Mouse (Mus musculus) liver, postnatal 0 days (tissue): ENCODE measurements around the gene P4ha1. TPM values are rescaled to one million over a fixed set of nuclear protein-coding genes. Genes with fewer than 3 reads are reported as not detected.
A peak's percentile ranks its signal among the peaks of the same experiment; 100 is the strongest.

ENCODE experiments used
- ATAC-seq: fragments of 200-750 bp; cut with Nextera tagmentation; 2 replicates; pipeline ENCODE4 v1.8.0; 2017; ENCODE audit warnings: mild to moderate bottlenecking, moderate library complexity
- DNase-seq: peaks from one replicate; pipeline ENCODE4 v3.0.0-alpha.2; 2016
- H3K27ac ChIP-seq: fragments of 300-500 bp; sonication (generic); 2 replicates; pipeline ENCODE4 v1.5.1; 2014; ENCODE audit warnings: antibody characterized with exemption, moderate library complexity, mild to moderate bottlenecking, low read depth
- H3K27me3 ChIP-seq: fragments of 300-500 bp; sonication (generic); 2 replicates; pipeline ENCODE4 v1.6.1; 2014; ENCODE audit warnings: low read length, control low read depth, mixed read lengths; ENCODE audit not compliant: insufficient read depth
- H3K36me3 ChIP-seq: fragments of 300-500 bp; sonication (generic); replicated peaks from 2 replicates; pipeline ENCODE4 v1.6.1; 2014; ENCODE audit warnings: mild to moderate bottlenecking, control low read depth, low read length, moderate library complexity, mixed read lengths; ENCODE audit not compliant: insufficient read depth
- H3K4me1 ChIP-seq: fragments of 300-500 bp; sonication (generic); 2 replicates; pipeline ENCODE4 v1.6.1; 2014; ENCODE audit warnings: antibody characterized with exemption, mild to moderate bottlenecking, control low read depth; ENCODE audit not compliant: insufficient read depth
- H3K4me2 ChIP-seq: fragments of 300-500 bp; sonication (generic); 2 replicates; pipeline ENCODE4 v1.6.1; 2014; ENCODE audit warnings: low read depth, mild to moderate bottlenecking, low read length, moderate library complexity, mixed read lengths
- H3K4me3 ChIP-seq: fragments of 300-500 bp; sonication (generic); 2 replicates; pipeline ENCODE4 v1.5.1; 2014; ENCODE audit warnings: low read depth, low read length
- H3K9ac ChIP-seq: fragments of 300-500 bp; sonication (generic); replicated peaks from 2 replicates; pipeline ENCODE4 v1.6.1; 2014; ENCODE audit warnings: mild to moderate bottlenecking, moderate library complexity
- H3K9me3 ChIP-seq: fragments of 300-500 bp; sonication (generic); 2 replicates; pipeline ENCODE4 v1.6.1; 2016; ENCODE audit warnings: mild to moderate bottlenecking, control low read depth, low read length, mixed read lengths
- CTCF ChIP-seq: sonication (generic); IDR thresholded peaks from 2 replicates; pipeline ENCODE4 v1.5.1; 2016; ENCODE audit warnings: antibody characterized with exemption, low read depth
- EP300 ChIP-seq: IDR thresholded peaks from 2 replicates; pipeline ENCODE4 v1.6.1; 2016; ENCODE audit warnings: antibody characterized with exemption, low read depth, mild to moderate bottlenecking
- WGBS: fragments of 180-500 bp; shearing (Covaris S2); extraction: QIAGEN DNeasy Blood & Tissue Kit; methylation state at CpG from one replicate; pipeline ENCODE4 v1.1.7; 2014; ENCODE audit not compliant: insufficient replicate concordance; 5-methylcytosine and 5-hydroxymethylcytosine counted together
- polyA plus RNA-seq: library from polyadenylated mRNA; unstranded; fragments of >200 nt; fragmentation: Nextera tagmentation; extraction: Ambion mirVana; gene quantifications from 2 replicates; pipeline ENCODE4 v1.2.1, GENCODE M21; 2015

Gene P4ha1
- polyA plus RNA-seq, 1 experiment from 2014 or later, result 6.4 TPM

GRCm38 (mm10) chr10:59285530-59285929, 37.6 kb upstream of the P4ha1 start:
- no peak for ATAC-seq
- no peak overlapping the region for H3K27ac ChIP-seq
- DNase-seq, result no peak
- no peaks in the 10 kb centered on the region for H3K27me3 ChIP-seq
- no peak overlapping the region for H3K9ac ChIP-seq
- no peaks in the 10 kb centered on the region for H3K36me3 ChIP-seq
- no peak overlapping the region for H3K4me3 ChIP-seq
- no peak overlapping the region for H3K4me2 ChIP-seq
- TF ChIP-seq EP300 (no peak), CTCF (no peak)
- WGBS, result 77% methylated on average over 5 of the region's 5 CpGs
- H3K9me3 ChIP-seq, result no peaks in the 10 kb centered on the region
- no peaks in the 10 kb centered on the region for H3K4me1 ChIP-seq

GRCm38 (mm10) chr10:59287251-59287650, 35.8 kb upstream of the P4ha1 start:
- H3K27me3 ChIP-seq, result no peaks in the 10 kb centered on the region
- no peak overlapping the region for H3K27ac ChIP-seq
- no peak; the same call in 1 of the 2 replicates for ATAC-seq
- no peak for TF ChIP-seq CTCF
- TF ChIP-seq EP300, result no peak
- no peak overlapping the region for H3K4me3 ChIP-seq
- 0 out of 2 replicates have a peak overlapping the region, but pooled peaks have one; percentile 6 for H3K4me2 ChIP-seq
- H3K9me3 ChIP-seq, result no peaks in the 10 kb centered on the region
- H3K36me3 ChIP-seq, result no peaks in the 10 kb centered on the region
- no peaks in the 10 kb centered on the region for H3K4me1 ChIP-seq
- DNase-seq, result no peak
- WGBS, result 60% methylated on average over 2 of the region's 2 CpGs
- no peak overlapping the region for H3K9ac ChIP-seq

- H3K9me3 ChIP-seq, result no peaks in the 10 kb centered on the region
- TF ChIP-seq EP300, result no peak
- no peak for TF ChIP-seq CTCF
- no peaks in the 10 kb centered on the region for H3K36me3 ChIP-seq
- WGBS, result 48% methylated on average over 3 of the region's 3 CpGs
- DNase-seq, result no peak
- H3K27ac ChIP-seq, result no peak overlapping the region
- H3K9ac ChIP-seq, result no peak overlapping the region
- 0 out of 2 replicates have a peak overlapping the region, but pooled peaks have one; percentile 6 for H3K4me2 ChIP-seq
- no peaks in the 10 kb centered on the region for H3K4me1 ChIP-seq
- no peaks in the 10 kb centered on the region for H3K27me3 ChIP-seq
- no peak for ATAC-seq
- no peak overlapping the region for H3K4me3 ChIP-seq
Measured at GRCm38 (mm10) chr10:59287662-59288061, 35.4 kb upstream of the P4ha1 start.

GRCm38 (mm10) chr10:59289062-59289461, 34.0 kb upstream of the P4ha1 start:
- Histone ChIP-seq H3K9ac (no peak overlapping the region), H3K4me2 (no peak overlapping the region), H3K4me3 (no peak overlapping the region), H3K9me3 (no peaks in the 10 kb centered on the region), H3K36me3 (no peaks in the 10 kb centered on the region), H3K27ac (no peak overlapping the region), H3K4me1 (no peaks in the 10 kb centered on the region), H3K27me3 (no peaks in the 10 kb centered on the region)
- ATAC-seq, result no peak
- WGBS, result 61% methylated on average over 8 of the region's 8 CpGs
- DNase-seq, result no peak
- TF ChIP-seq EP300 (no peak), CTCF (peak; percentile 74)

GRCm38 (mm10) chr10:59291536-59291935, 31.6 kb upstream of the P4ha1 start:
- H3K9me3 ChIP-seq, result no peaks in the 10 kb centered on the region

GRCm38 (mm10) chr10:59292079-59292478, 31.0 kb upstream of the P4ha1 start:
- H3K4me1 ChIP-seq, result no peaks in the 10 kb centered on the region
- ATAC-seq (no peak), DNase-seq (no peak)
- WGBS, result 75% methylated on average over 7 of the region's 7 CpGs
- no peak overlapping the region for H3K9ac ChIP-seq
- no peak overlapping the region for H3K27ac ChIP-seq
- H3K4me2 ChIP-seq, result no peak overlapping the region
- no peaks in the 10 kb centered on the region for H3K9me3 ChIP-seq
- no peaks in the 10 kb centered on the region for H3K36me3 ChIP-seq
- TF ChIP-seq CTCF (no peak), EP300 (no peak)
- no peaks in the 10 kb centered on the region for H3K27me3 ChIP-seq
- no peak overlapping the region for H3K4me3 ChIP-seq

More at GRCm38 (mm10) chr10:59291536-59291935, 31.6 kb upstream of the P4ha1 start:
- Histone ChIP-seq H3K27me3 (no peaks in the 10 kb centered on the region), H3K9ac (no peak overlapping the region), H3K4me3 (no peak overlapping the region), H3K4me1 (no peaks in the 10 kb centered on the region), H3K4me2 (no peak overlapping the region), H3K36me3 (no peaks in the 10 kb centered on the region), H3K27ac (no peak overlapping the region)
- DNase-seq, result no peak
- no peak for TF ChIP-seq EP300
- TF ChIP-seq CTCF, result no peak
- 58% methylated on average over 3 of the region's 3 CpGs for WGBS
- 0 out of 2 replicates have a peak, but pooled peaks have one; percentile 8 for ATAC-seq

- Histone ChIP-seq H3K27me3 (no peaks in the 10 kb centered on the region), H3K4me2 (no peak overlapping the region), H3K36me3 (no peaks in the 10 kb centered on the region), H3K9me3 (no peaks in the 10 kb centered on the region), H3K4me1 (no peaks in the 10 kb centered on the region), H3K4me3 (no peak overlapping the region), H3K27ac (no peak overlapping the region), H3K9ac (no peak overlapping the region)
- peak; percentile 94 for TF ChIP-seq CTCF
- no peak for TF ChIP-seq EP300
- ATAC-seq (peak; percentile 58), DNase-seq (peak; percentile 80)
- WGBS, result 28% methylated on average over 4 of the region's 4 CpGs
Measured at GRCm38 (mm10) chr10:59292558-59292957, 30.5 kb upstream of the P4ha1 start.
